Mouse (Mus musculus) intestine, embryonic 15.5 days (tissue): ENCODE results near the gene Ecd. TPM values are rescaled to one million over a fixed set of nuclear protein-coding genes. Genes with fewer than 3 reads are reported as not detected.

ENCODE experiments used
- ATAC-seq: fragments of 200-750 bp; cut with Nextera tagmentation; 2 replicates; pipeline ENCODE4 v1.8.0; 2017; ENCODE audit warnings: moderate TSS enrichment, moderate library complexity
- H3K27ac ChIP-seq: fragments of 300-500 bp; sonication (generic); 2 replicates; pipeline ENCODE4 v1.5.1; 2015; ENCODE audit warnings: mild to moderate bottlenecking, inconsistent platforms
- H3K27me3 ChIP-seq: fragments of 300-500 bp; sonication (generic); replicated peaks from 2 replicates; pipeline ENCODE4 v1.6.1; 2015; ENCODE audit warnings: inconsistent platforms
- H3K36me3 ChIP-seq: fragments of 300-500 bp; sonication (generic); 2 replicates; pipeline ENCODE4 v1.6.1; 2015; ENCODE audit warnings: inconsistent platforms
- H3K4me1 ChIP-seq: fragments of 300-500 bp; sonication (generic); replicated peaks from 2 replicates; pipeline ENCODE4 v1.6.1; 2015; ENCODE audit warnings: inconsistent platforms
- H3K4me2 ChIP-seq: fragments of 300-500 bp; sonication (generic); replicated peaks from 2 replicates; pipeline ENCODE4 v1.6.1; 2015; ENCODE audit warnings: mild to moderate bottlenecking, inconsistent platforms
- H3K4me3 ChIP-seq: fragments of 300-500 bp; sonication (generic); replicated peaks from 2 replicates; pipeline ENCODE4 v1.5.1; 2015; ENCODE audit warnings: inconsistent platforms
- H3K9ac ChIP-seq: fragments of 300-500 bp; sonication (generic); 2 replicates; pipeline ENCODE4 v1.6.1; 2015; ENCODE audit warnings: inconsistent platforms
- H3K9me3 ChIP-seq: fragments of 300-500 bp; sonication (generic); 2 replicates; pipeline ENCODE4 v1.6.1; 2016; ENCODE audit warnings: inconsistent platforms
- WGBS: fragments of 180-500 bp; shearing (Covaris S2); methylation state at CpG from one replicate; pipeline ENCODE4 v1.1.7; 2015; 5-methylcytosine and 5-hydroxymethylcytosine counted together
- polyA plus RNA-seq: library from polyadenylated mRNA; unstranded; fragments of >200 nt; fragmentation: Nextera tagmentation; extraction: Ambion mirVana; gene quantifications from 2 replicates; pipeline ENCODE4 v1.2.1, GENCODE M21; 2015

Ecd gene
- polyA plus RNA-seq, result 44.1 and 45.9 TPM in 2 replicates

DNA sequence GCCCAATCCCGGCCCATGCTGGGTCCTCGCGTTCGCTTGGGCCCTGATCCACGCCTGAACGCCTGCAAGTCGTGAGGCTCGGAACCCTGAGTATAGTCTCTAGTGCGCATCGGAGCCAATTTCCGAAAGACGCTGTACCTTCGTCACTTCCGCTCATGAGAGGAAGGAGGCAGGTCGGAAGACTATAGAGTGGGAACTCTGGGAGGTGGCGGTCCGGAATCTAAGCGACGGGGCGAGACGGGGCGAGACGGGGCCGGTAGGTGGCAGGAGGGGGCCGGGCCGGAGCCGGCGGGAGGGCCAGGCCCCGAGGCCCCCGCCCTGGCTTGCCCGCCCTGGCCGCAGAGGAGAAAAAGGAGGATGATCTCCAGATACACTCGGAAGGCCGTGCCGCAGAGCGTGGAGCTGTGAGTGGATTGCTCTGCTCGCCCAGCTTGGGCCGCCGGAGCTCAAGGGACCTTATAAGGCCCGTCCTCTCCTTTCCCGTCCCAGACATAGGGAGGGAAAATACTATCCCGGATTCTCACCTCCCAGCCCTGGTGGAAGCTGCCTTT lies at the start of gene Ecd, which contains the start of gene Fam149b:
Gene Ecd, minus strand, starts transcription at position 131 of the 551 bp plus-strand sequence.
Gene Fam149b, plus strand, starts transcription at position 172 of the 551 bp plus-strand sequence.
- Histone ChIP-seq H3K4me3 (peak within 1 kb of the TSS; percentile 82), H3K27me3 (no peaks in the 10 kb centered on the region), H3K4me1 (0 out of 2 replicates have a peak, but pooled peaks cover 12% of the 10 kb centered on the region), H3K36me3 (peaks cover 3% of the 10 kb centered on the region; the same call in 1 of the 2 replicates), H3K9ac (peak within 1 kb of the TSS; percentile 97), H3K27ac (peak within 1 kb of the TSS; percentile 94), H3K4me2 (peak within 1 kb of the TSS; percentile 69), H3K9me3 (no peaks in the 10 kb centered on the region)
- under 1% methylated on average over 42 of the region's 42 CpGs for WGBS
- ATAC-seq, result peak; percentile 98

DNA sequence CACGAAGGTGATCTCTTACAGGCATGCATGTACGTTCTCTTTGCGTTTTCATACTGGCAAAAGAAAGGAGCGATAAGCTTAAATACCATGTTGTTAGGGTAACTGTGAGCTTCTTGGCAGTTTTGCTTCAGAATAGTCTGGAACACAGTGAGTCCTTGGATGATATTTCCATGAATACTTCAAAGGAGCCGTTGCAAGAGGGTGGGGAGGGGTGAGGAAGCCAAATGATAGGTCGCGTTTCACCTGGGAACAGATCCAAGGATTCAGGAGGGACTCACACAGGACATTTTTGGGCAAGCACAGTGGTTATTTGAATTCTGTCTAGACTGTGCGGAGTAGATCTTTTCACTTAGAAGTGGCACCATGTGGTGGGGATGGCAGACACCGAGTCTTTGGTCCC lies 49.3 kb upstream of the Ecd start:
- H3K4me2 ChIP-seq, result no peak overlapping the region
- H3K27ac ChIP-seq, result no peak overlapping the region
- peaks cover 3% of the 10 kb centered on the region; the same call in 1 of the 2 replicates for H3K4me1 ChIP-seq
- no peak overlapping the region for H3K9ac ChIP-seq
- 83% methylated on average over 9 of the region's 9 CpGs for WGBS
- no peak for ATAC-seq
- H3K4me3 ChIP-seq, result no peak overlapping the region
- no peaks in the 10 kb centered on the region for H3K36me3 ChIP-seq
- H3K27me3 ChIP-seq, result no peaks in the 10 kb centered on the region; the same call in 1 of the 2 replicates
- H3K9me3 ChIP-seq, result no peaks in the 10 kb centered on the region

DNA sequence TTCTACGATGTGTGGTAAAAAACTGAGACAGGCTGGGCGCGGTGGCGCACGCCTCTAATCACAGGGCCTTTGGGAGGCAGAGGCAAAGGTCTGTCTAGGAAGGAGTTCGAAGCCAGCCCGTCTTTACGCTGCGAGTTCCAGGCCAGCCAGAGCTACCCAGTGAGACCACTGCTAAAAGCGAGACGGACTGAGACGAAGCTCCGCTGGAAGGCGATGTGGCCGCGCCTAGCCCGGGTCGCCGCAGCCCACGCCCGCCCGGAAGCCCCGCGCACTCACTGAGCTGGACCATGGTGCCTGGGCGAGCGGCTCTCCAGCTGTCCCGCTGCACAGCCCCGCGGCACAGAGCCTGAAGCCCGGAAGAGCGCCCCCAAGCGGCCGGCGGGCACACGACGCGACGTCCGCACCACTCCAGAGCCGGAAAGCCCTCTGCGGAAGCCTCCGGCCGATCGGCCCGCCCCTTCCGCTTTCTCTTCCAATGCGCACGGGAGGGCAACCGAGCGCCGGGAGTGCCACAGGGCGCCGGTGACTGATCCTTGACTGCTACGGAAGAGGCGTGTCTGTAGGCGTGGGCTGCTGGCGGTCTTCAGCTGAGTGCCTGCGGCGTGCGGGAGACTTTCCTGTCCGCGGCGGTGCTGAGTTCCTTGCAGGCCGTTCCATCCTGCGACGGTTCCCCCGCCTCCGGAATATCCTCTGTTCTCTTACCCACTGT lies 45.4 kb upstream of the Ecd start, which contains the start of gene Mrps16:
Gene Mrps16, minus strand, starts transcription at position 430 of the 709 bp plus-strand sequence.
- under 1% methylated on average over 68 of the region's 68 CpGs for WGBS
- H3K9ac ChIP-seq, result peak within 1 kb of the TSS; percentile 89
- peaks cover 3% of the 10 kb centered on the region; the same call in 1 of the 2 replicates for H3K4me1 ChIP-seq
- ATAC-seq, result peak; percentile 97
- H3K36me3 ChIP-seq, result peaks cover 7% of the 10 kb centered on the region; the same call in 1 of the 2 replicates
- no peaks in the 10 kb centered on the region for H3K27me3 ChIP-seq
- H3K4me3 ChIP-seq, result peak within 1 kb of the TSS; percentile 69
- peak within 1 kb of the TSS; percentile 86 for H3K27ac ChIP-seq
- H3K4me2 ChIP-seq, result peak within 1 kb of the TSS; percentile 64
- no peaks in the 10 kb centered on the region for H3K9me3 ChIP-seq

DNA sequence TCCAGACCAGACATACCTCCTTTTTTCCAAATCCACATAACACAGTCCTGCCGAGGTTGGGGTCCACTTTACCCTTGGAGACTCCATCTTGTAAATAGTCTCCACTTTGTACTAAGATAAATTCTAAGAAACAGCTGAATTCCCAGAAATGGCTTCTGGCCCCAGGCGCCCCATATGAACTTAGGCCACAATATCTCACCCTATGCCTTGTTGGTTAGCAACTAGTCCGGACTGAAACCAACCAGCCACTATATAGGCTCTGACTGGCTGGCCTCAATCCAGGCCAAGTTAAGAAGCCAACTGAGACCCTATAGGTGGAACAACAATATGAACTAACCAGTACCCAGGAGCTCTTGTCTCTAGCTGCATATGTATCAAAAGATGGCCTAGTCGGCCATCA lies 44.4 kb upstream of the Ecd start:
- H3K9me3 ChIP-seq, result no peaks in the 10 kb centered on the region
- WGBS, result 87% methylated on average over 4 of the region's 4 CpGs
- H3K27ac ChIP-seq, result no peak overlapping the region
- 0 out of 2 replicates have a peak overlapping the region, but pooled peaks have one; percentile 17 for H3K4me2 ChIP-seq
- H3K4me1 ChIP-seq, result peaks cover 8% of the 10 kb centered on the region
- no peaks in the 10 kb centered on the region for H3K27me3 ChIP-seq
- no peak for ATAC-seq
- no peak overlapping the region for H3K4me3 ChIP-seq
- no peak overlapping the region for H3K9ac ChIP-seq
- H3K36me3 ChIP-seq, result peaks cover 7% of the 10 kb centered on the region; the same call in 1 of the 2 replicates

DNA sequence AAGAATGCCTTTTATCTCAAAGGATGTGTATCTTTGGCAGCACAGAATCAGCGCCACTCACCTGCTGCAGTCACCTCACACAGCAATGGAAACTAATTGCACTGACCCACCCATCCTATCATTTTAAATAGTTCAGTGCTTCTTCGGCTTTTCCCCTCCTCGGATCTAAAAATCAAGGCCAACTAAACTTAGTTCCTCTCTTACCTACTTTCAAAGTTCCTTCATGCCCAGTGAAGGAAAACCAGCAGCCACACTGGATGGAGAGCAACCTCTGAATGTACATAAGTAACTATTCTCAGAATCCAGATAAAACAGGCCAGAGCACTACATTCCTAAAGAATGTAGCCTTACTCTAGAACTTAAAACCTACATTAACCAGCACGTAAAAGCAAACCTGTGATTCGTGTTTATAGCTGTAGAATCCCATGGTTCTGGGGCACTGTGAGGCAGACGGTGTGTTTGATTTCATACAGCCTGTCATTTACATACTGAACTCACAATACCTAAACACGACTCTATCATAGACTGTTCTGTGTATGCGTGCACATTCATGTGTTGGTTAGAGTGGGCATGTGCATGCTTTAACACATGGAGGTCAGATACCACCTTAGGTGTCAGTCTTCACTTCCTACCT lies 41.6 kb upstream of the Ecd start:
- Histone ChIP-seq H3K36me3 (peaks cover 7% of the 10 kb centered on the region; the same call in 1 of the 2 replicates), H3K9me3 (no peaks in the 10 kb centered on the region), H3K9ac (peak overlapping the region; percentile 73; the same call in 1 of the 2 replicates), H3K27ac (no peak overlapping the region), H3K4me2 (peak overlapping the region; percentile 67), H3K27me3 (no peaks in the 10 kb centered on the region), H3K4me3 (peak overlapping the region; percentile 79; the same call in 1 of the 2 replicates), H3K4me1 (peaks cover 16% of the 10 kb centered on the region)
- ATAC-seq, result no peak
- 80% methylated on average over 8 of the region's 8 CpGs for WGBS

DNA sequence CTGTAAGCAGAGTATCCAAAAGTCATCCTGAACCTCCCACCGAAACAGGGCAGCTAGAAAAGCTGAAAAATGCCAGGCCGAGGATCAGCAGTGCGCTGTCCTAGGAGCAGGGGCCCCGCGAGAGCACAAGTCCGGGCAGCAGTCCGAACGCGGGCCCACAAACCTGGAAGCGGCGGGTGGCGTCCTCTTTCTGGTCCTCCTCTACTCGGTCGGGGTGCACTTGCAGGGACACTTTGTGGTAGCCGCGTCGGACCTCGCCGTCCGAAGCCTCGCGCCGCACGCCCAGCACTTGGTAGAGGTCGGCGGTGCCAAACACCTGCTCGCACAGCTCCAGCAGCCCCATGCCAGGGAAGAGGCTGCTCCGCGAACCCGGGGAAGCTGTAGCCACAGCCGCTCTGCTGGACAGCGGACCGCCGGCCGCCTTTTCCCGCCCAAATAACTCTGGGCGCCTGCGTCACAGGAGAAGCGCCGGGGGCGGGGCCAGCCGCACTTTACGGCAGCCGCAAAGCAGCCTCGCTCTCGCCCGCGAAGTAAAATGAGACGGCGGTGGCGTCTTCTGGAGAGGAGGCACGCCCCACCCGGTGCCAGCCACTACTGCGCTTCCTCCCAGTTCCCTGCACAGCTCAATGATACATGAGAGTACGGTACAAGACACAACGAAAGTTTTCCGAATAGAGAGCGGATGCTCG lies 40.7 kb upstream of the Ecd start, which contains the start of gene Dnajc9:
Gene Dnajc9, minus strand, starts transcription at position 470 of the 689 bp plus-strand sequence.
- H3K4me2 ChIP-seq, result peak within 1 kb of the TSS; percentile 67
- WGBS, result under 1% methylated on average over 59 of the region's 59 CpGs
- H3K27ac ChIP-seq, result peak within 1 kb of the TSS; percentile 81
- peak within 1 kb of the TSS; percentile 79 for H3K4me3 ChIP-seq
- peaks cover 7% of the 10 kb centered on the region; the same call in 1 of the 2 replicates for H3K36me3 ChIP-seq
- H3K9me3 ChIP-seq, result no peaks in the 10 kb centered on the region
- peak; percentile 77 for ATAC-seq
- H3K27me3 ChIP-seq, result no peaks in the 10 kb centered on the region
- peak within 1 kb of the TSS; percentile 73 for H3K9ac ChIP-seq
- peaks cover 13% of the 10 kb centered on the region for H3K4me1 ChIP-seq

DNA sequence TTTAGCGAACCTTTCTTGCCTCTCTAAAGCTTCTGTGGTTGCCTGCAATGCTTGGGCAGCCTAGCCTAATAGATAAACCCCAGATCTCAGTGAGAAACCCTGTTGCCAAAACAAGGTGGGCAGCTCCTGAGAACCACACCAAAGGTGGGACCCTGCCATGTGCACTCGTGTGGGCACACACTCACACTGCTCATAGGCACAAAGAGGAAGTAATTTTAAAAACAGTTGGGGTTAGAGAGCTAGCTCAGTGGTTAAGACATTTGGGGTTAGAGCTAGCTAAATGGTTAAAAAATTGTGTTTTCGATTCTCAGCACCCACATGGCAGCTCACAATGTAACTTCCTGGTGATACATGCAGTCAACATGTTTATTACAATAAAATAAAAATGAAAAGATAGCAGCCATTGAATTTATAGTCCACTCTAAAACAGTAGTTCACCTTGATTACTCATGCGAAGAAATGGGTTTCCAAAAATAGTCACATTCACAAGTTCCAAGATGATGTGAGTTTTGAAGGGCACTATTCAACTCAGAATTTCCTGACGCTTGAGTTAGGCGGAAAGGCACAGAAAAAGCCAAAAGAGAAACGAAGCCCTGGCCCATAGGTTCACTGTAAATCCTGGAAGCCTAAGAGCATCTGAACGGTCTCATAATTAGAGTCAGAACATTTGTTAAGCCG lies 32.0 kb upstream of the Ecd start:
- Histone ChIP-seq H3K27me3 (no peaks in the 10 kb centered on the region), H3K4me2 (no peak overlapping the region), H3K4me3 (no peak overlapping the region), H3K4me1 (no peaks in the 10 kb centered on the region), H3K27ac (no peak overlapping the region), H3K9me3 (no peaks in the 10 kb centered on the region), H3K36me3 (peaks cover 8% of the 10 kb centered on the region; the same call in 1 of the 2 replicates), H3K9ac (no peak overlapping the region)
- ATAC-seq, result no peak
- WGBS, result 92% methylated on average over 9 of the region's 9 CpGs

DNA sequence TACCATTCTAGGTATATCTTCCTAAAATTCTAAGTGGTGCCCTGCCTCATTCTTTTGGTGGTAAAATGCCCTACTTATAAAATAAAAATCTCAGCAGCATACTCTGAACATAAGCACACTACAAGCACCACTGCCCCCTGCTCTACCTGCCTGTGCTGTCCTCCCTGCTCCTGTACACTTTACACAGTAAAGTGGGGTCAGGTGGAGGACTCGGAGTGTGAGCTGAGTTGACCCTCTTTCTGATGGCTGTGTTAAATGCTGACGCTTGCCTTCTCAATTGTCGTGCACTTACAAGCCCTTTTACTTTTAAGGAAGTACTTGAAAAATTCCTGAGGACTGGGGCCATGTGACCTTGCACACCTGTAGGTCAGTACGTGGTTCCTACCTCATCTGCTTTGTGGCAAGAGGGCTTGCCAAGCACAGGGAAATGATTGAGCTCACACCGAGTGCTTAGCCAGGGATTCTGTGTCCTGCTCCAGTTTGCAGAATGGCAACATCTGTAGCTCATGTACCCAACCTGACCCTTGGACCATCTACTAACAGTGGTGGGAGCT lies 31.2 kb upstream of the Ecd start:
- no peak overlapping the region for H3K4me2 ChIP-seq
- ATAC-seq, result peak; percentile 46
- H3K27me3 ChIP-seq, result no peaks in the 10 kb centered on the region
- no peaks in the 10 kb centered on the region for H3K4me1 ChIP-seq
- H3K4me3 ChIP-seq, result no peak overlapping the region
- peaks cover 8% of the 10 kb centered on the region; the same call in 1 of the 2 replicates for H3K36me3 ChIP-seq
- H3K27ac ChIP-seq, result no peak overlapping the region
- H3K9ac ChIP-seq, result no peak overlapping the region
- WGBS, result 74% methylated on average over 5 of the region's 5 CpGs
- no peaks in the 10 kb centered on the region for H3K9me3 ChIP-seq

DNA sequence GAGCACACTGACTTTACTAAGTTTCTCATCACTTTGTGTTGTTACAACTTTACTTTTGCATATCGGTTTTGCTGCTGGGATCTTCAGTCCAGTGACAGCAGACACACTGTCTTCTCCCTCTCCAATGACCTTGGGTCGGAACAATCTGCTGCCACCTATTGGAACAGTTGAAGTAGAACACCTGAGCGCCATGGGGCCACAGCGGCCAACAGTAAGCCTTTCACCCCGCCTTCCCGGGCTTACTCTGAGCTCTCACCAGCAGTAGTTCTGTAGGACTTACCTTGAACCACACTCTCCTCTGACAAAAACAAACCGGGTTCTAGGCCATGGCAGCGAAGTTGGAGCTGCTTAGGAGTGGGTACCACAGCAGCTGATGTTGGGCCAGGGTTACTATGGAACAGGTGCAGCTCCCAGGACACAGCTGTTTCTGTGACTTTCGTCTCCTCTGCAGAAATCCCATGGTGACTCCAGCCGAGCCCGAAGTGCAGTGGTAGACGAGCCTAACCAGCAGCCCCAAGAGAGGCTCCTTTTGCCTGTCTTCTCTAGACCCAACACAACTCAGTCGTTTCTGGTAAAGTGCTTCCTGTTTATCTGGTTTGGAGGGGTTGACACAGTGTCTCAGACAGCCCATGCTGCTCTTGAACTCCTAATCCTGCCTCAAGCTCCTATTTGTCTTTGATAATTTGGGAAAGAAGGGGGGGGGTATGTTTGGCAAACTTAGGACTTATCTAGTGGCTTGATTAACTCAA lies 30.6 kb upstream of the Ecd start:
- peak; percentile 78 for ATAC-seq
- Histone ChIP-seq H3K4me2 (no peak overlapping the region), H3K4me3 (no peak overlapping the region), H3K36me3 (peaks cover 8% of the 10 kb centered on the region; the same call in 1 of the 2 replicates), H3K27me3 (no peaks in the 10 kb centered on the region), H3K4me1 (no peaks in the 10 kb centered on the region), H3K27ac (no peak overlapping the region), H3K9me3 (no peaks in the 10 kb centered on the region), H3K9ac (no peak overlapping the region)
- 35% methylated on average over 13 of the region's 13 CpGs for WGBS

DNA sequence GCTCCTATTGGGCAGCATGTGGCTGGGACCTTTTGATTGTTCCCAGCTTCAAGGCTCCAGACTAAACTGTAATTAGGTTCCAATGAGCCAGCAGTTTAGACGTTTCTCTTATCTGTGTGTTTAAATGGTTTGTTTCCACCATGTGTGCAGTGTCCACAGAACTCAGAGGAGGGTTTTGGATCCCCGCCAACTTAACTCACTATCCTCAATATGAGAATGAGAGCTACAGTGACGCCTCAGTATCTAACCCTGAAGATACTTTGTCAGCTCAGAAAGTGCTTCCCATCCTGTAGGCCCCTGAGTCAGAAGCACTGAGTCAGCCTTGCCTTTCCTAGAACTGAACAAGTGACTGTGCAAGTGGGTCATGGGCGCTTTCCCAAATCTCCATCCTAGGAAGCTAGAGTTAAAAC lies 29.2 kb upstream of the Ecd start:
- Histone ChIP-seq H3K4me2 (no peak overlapping the region), H3K9ac (no peak overlapping the region), H3K4me1 (no peaks in the 10 kb centered on the region), H3K27me3 (no peaks in the 10 kb centered on the region), H3K4me3 (no peak overlapping the region), H3K36me3 (peaks cover 8% of the 10 kb centered on the region; the same call in 1 of the 2 replicates), H3K9me3 (no peaks in the 10 kb centered on the region), H3K27ac (no peak overlapping the region)
- no peak for ATAC-seq
- 56% methylated on average over 4 of the region's 4 CpGs for WGBS
